8 mouse cellular contexts compared by ENCODE assay signal in the genomic region with DNA sequence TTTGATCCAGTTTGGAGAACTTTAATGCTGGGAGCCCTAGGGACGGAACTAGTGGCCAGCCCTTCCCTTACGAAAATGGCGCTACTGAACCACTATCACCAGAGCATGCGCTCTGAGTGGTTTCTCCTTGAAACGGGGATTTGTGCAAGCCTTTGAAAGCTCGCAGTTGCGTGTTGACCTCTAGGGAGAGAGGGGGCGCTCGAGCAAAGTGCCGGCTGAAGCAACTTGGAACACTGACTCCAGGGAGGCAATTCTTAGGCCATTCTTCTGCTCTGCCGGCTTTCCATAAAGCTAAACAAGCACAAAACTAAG. TPM values are rescaled to one million over a fixed set of nuclear protein-coding genes. Genes with fewer than 3 reads are reported as not detected.
DNase-seq lines count a peak whose midpoint lies in the region; ATAC-seq and TF ChIP-seq lines count a peak whose summit lies in the region.

No protein-coding gene starts in this region.

- peak overlapping the region; percentile 87; the same call in 1 of the 2 replicates for H3K27ac ChIP-seq in bone marrow, adult 2 months (ENCODE audit: control insufficient read depth, insufficient read depth, low read depth, low read length, poor library complexity)
- H3K27ac ChIP-seq in embryonic facial prominence, embryonic 15.5 days (replicated peaks) = peak overlapping the region; percentile 92
- H3K27ac ChIP-seq in kidney, embryonic 14.5 days (ENCODE audit: low read depth, low read length) = peak overlapping the region; percentile 89
- H3K27ac ChIP-seq in limb, embryonic 15.5 days = peak overlapping the region; percentile 89

- peak overlapping the region; percentile 81 for H3K4me3 ChIP-seq in bone marrow, adult 2 months (replicated peaks; ENCODE audit: control insufficient read depth, low read depth, low read length)
- peak overlapping the region; percentile 97 for H3K4me3 ChIP-seq in embryonic facial prominence, embryonic 15.5 days (replicated peaks)
- peak overlapping the region; percentile 93 for H3K4me3 ChIP-seq in kidney, embryonic 14.5 days (ENCODE audit: low read length)
- H3K4me3 ChIP-seq in limb, embryonic 15.5 days = peak overlapping the region; percentile 96

- H3K9me3 ChIP-seq in embryonic facial prominence, embryonic 15.5 days (replicated peaks) = no peaks in the 10 kb centered on the region
- H3K9me3 ChIP-seq in kidney, embryonic 14.5 days (ENCODE audit: control insufficient read depth, low read length) = no peaks in the 10 kb centered on the region
- no peaks in the 10 kb centered on the region for H3K9me3 ChIP-seq in limb, embryonic 15.5 days

- peak overlapping the region; percentile 78 for H3K9ac ChIP-seq in embryonic facial prominence, embryonic 15.5 days
- H3K9ac ChIP-seq in kidney, embryonic 14.5 days (ENCODE audit: low read depth, low read length) = peak overlapping the region; percentile 90
- peak overlapping the region; percentile 42; the same call in 1 of the 2 replicates for H3K9ac ChIP-seq in limb, embryonic 15.5 days

- peak overlapping the region; percentile 90 for H3K4me2 ChIP-seq in embryonic facial prominence, embryonic 15.5 days (replicated peaks)
- peak overlapping the region; percentile 90 for H3K4me2 ChIP-seq in kidney, embryonic 14.5 days (replicated peaks; ENCODE audit: low read depth, low read length)
- H3K4me2 ChIP-seq in limb, embryonic 15.5 days = peak overlapping the region; percentile 89

- no peaks in the 10 kb centered on the region for H3K27me3 ChIP-seq in embryonic facial prominence, embryonic 15.5 days
- no peaks in the 10 kb centered on the region for H3K27me3 ChIP-seq in kidney, embryonic 14.5 days (ENCODE audit: control insufficient read depth, insufficient read depth, low read length)
- H3K27me3 ChIP-seq in limb, embryonic 15.5 days = no peaks in the 10 kb centered on the region

- no peak; the same call in 1 of the 2 replicates for TF ChIP-seq POLR2A in bone marrow, adult 2 months (IDR thresholded peaks at IDR 0.05; ENCODE audit: borderline replicate concordance, control insufficient read depth, low read depth, low read length)

- peak; percentile 76 for TF ChIP-seq CTCF in bone marrow, adult 2 months (IDR thresholded peaks at IDR 0.05; ENCODE audit: control insufficient read depth, insufficient read depth, low read length)

- peaks cover 2% of the 10 kb centered on the region; the same call in 1 of the 2 replicates for H3K4me1 ChIP-seq in bone marrow, adult 2 months (ENCODE audit: control insufficient read depth, insufficient read depth, low read length)
- peaks cover 9% of the 10 kb centered on the region for H3K4me1 ChIP-seq in embryonic facial prominence, embryonic 15.5 days
- peaks cover 12% of the 10 kb centered on the region; the same call in 1 of the 2 replicates for H3K4me1 ChIP-seq in kidney, embryonic 14.5 days (ENCODE audit: control insufficient read depth, insufficient read depth, low read length)
- peaks cover 15% of the 10 kb centered on the region for H3K4me1 ChIP-seq in limb, embryonic 15.5 days

- peak; percentile 95 for DNase-seq in A20 (ENCODE audit: low read depth, low spot score)
- peak; percentile 89 to 90 for DNase-seq in heart, adult 9 months (ENCODE audit: low spot score in 2 of 2)
- peak; percentile 61 to 63 for DNase-seq in monocyte, adult 2 months (ENCODE audit: low read depth in 1 of 2, low spot score in 2 of 2)
- peak; percentile 87 to 91 for DNase-seq in spleen, postnatal 36 days (ENCODE audit: low spot score in 2 of 2)

- peak; percentile 58; the same call in 1 of the 2 replicates for ATAC-seq in embryonic facial prominence, embryonic 15.5 days (ENCODE audit: insufficient number of reproducible peaks, low FRiP score, low TSS enrichment, low read depth)
- ATAC-seq in kidney, embryonic 14.5 days (ENCODE audit: low FRiP score, low TSS enrichment) = peak; percentile 45
- ATAC-seq in limb, embryonic 15.5 days (ENCODE audit: insufficient number of reproducible peaks, low FRiP score, low TSS enrichment, low read depth) = 0 out of 2 replicates have a peak, but pooled peaks have one; percentile 56

- H3K36me3 ChIP-seq in embryonic facial prominence, embryonic 15.5 days = no peaks in the 10 kb centered on the region
- no peaks in the 10 kb centered on the region for H3K36me3 ChIP-seq in kidney, embryonic 14.5 days (ENCODE audit: control insufficient read depth, insufficient read depth, low read length)
- 0 out of 2 replicates have a peak, but pooled peaks cover under 1% of the 10 kb centered on the region for H3K36me3 ChIP-seq in limb, embryonic 15.5 days

- 0% methylated on average over 11 of the region's 11 CpGs for WGBS in bone marrow, adult 2 months
- under 1% methylated on average over 11 of the region's 11 CpGs for WGBS in embryonic facial prominence, embryonic 15.5 days
- under 1% methylated on average over 11 of the region's 11 CpGs for WGBS in kidney, embryonic 14.5 days
- under 1% methylated on average over 11 of the region's 11 CpGs for WGBS in limb, embryonic 15.5 days

RNA-seq across cellular contexts. Expression of a gene that starts 1.1 kb away (rescaled TPM):
- 4.0 and 7.2 TPM in 2 replicates for polyA plus RNA-seq in bone marrow, adult 2 months (2011; ENCODE audit: insufficient read depth, insufficient read length, low replicate concordance, missing spikeins)
- 7.6 and 8.8 TPM in 2 replicates for polyA plus RNA-seq in embryonic facial prominence, embryonic 15.5 days (2015; fragmentation: Nextera tagmentation; extraction: Ambion mirVana)
- polyA plus RNA-seq in kidney, embryonic 14.5 days (2014; fragmentation: Nextera tagmentation; extraction: Ambion mirVana) = 8.7 and 17.9 TPM in 2 replicates
- polyA plus RNA-seq in limb, embryonic 15.5 days (2015; fragmentation: Nextera tagmentation; extraction: Ambion mirVana) = 6.4 and 6.7 TPM in 2 replicates

Comparison
In these comparisons a context has a peak if more than half of its experiments do, and no peak if none do; other contexts are left out.
1. Peak in every context shown above with its lines: DNase-seq, ATAC-seq, H3K4me3 ChIP-seq and H3K27ac ChIP-seq.